Mouse (Mus musculus): ENCODE data around the gene Emilin2.
A peak's percentile ranks its signal among the peaks of the same experiment; 100 is the strongest.
"Not testable (repeated sequence)": the region's sequence is repeated elsewhere in the genome, so short reads cannot be mapped to it uniquely, and the experiment has no call there.

Gene Emilin2

DNA sequence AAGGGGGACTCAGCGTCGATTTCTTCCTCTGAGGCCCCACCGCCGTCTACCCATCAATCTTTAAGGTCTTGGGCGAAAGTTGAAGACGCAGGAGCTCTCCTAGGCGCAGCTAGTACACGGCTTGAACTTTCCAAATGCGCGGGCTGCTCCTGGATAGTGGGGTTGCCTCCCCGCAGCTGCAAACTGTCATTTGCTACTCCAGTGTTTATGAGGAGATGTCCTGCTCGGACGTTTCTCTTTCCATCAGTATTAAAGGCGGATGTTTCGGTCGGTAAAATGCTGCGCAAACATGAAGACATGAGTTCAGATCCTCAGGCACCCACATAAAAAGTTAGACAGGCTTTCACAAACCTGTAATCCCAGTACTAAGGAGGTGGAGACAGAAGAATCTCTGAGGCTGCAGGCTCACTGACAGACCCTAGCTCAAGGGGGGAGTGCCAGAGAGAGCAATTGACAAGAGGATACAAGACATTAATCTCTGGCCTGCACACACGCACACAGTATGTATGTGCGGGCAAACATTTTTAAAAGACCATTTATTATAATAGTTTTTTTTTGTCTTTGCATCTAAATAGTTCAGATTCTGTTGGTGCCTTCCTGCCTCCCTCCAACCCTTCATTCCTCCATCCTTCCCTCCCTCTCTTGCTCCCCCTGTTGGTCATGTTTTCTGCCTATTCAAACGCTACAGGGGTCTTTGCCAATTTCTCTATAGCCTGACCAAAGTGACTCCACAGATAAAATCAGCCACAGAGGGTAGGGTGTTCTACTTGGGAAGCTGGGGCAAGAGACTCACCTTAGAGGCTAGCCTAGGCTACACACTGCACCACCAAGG, at the start of gene Emilin2:
TSS of gene Emilin2 (minus strand) at position 639 of the 832 bp plus-strand sequence.
- DNase-seq: peak in 1 of 2 experiments; percentile 31

- no peak for DNase-seq
These were observed 43.7 kb upstream of the Emilin2 start for GRCm38 (mm10) chr17:71355526-71355925.

- DNase-seq: no peak
These were observed 42.4 kb upstream of the Emilin2 start for GRCm38 (mm10) chr17:71354205-71354604.

- DNase-seq: no peak
These were observed 36.4 kb upstream of the Emilin2 start for GRCm38 (mm10) chr17:71348188-71348587.

DNA sequence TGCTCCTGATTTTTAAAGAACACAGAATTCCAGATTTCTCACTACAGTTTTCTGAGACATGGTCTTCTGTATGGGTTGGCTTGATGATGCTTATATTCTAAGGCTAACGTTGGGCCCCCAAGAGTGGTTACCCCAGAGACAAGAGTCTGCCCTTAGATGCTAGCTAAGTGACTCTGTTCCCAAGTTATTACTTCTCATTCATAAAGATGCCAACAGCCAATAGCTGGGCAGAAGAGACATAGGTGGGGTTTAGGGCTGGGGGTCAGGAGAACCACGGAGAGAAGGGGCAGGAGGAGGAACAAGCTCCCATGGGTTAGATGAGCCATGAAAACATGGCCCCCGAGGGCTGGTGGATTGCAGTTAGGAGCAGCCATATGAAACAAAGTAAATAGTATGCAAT, 30.2 kb upstream of the Emilin2 start:
- no peak for DNase-seq

- no peak for DNase-seq
These were observed 26.8 kb upstream of the Emilin2 start for GRCm38 (mm10) chr17:71338627-71339026.

DNA sequence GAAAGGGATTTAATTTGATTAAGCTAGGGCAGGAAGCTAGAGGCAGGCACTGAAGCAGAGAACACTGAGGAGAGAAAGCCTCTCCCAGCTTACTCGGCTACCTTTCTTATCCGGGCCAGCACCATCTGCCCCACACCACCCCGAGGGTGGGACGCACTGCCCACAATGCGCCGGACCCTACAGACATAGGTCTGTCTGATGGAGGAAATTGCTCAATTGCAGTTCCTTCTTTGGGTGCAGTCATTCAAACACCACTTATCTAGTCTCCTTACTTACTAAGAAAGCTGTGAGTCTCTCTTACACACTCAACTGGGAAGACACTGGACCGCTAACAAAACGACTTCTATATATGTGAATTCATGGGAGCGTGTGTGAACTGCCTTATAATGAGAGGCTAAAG, 25.8 kb upstream of the Emilin2 start:
- no peak for DNase-seq

- DNase-seq: no peak
These were observed 24.6 kb upstream of the Emilin2 start for GRCm38 (mm10) chr17:71336421-71336820.

GRCm38 (mm10) chr17:71332298-71332697, 20.5 kb upstream of the Emilin2 start:
- no peak for DNase-seq

GRCm38 (mm10) chr17:71320731-71321130, 9.0 kb upstream of the Emilin2 start:
- not testable (repeated sequence) for DNase-seq

DNA sequence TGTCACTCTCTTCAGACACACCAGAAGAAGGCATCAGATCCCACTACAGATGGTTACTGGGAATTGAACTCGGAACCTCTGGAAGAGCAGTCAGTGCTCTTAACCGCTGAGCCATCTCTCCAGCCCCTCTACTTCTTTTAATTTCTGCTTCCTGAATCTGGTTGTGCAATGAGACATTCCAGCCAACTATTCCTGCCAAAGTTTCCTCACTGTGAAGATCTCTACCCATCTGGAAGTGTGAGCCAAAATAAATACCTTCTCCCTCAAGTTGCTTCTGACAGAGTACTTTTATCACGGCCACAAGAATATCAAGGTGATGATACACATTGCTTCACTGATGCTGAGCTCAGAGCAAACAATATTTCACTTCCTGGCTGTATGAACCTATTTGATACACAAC, 7.6 kb upstream of the Emilin2 start:
- no peak for DNase-seq

DNA sequence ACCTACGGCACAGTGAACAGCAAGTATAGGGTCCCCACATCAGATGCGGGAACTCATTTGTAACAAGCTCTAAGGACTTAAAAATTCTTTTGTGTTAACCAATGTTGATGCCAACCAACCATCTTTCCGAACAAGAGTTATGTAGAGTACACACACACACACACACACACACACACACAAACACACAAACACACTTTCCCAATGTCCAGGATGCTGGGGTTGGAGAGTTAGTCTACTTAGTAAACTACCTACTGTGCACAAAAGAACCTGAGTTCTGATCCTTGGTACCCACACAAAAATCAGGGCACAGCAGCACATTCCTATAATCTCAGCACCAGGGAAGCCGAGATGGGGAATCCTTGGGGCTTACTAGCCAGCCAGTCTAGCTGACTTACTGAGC, 5.8 kb upstream of the Emilin2 start:
- DNase-seq: no peak

- DNase-seq: no peak
These were observed 2.5 kb upstream of the Emilin2 start for GRCm38 (mm10) chr17:71314315-71314714.

DNA sequence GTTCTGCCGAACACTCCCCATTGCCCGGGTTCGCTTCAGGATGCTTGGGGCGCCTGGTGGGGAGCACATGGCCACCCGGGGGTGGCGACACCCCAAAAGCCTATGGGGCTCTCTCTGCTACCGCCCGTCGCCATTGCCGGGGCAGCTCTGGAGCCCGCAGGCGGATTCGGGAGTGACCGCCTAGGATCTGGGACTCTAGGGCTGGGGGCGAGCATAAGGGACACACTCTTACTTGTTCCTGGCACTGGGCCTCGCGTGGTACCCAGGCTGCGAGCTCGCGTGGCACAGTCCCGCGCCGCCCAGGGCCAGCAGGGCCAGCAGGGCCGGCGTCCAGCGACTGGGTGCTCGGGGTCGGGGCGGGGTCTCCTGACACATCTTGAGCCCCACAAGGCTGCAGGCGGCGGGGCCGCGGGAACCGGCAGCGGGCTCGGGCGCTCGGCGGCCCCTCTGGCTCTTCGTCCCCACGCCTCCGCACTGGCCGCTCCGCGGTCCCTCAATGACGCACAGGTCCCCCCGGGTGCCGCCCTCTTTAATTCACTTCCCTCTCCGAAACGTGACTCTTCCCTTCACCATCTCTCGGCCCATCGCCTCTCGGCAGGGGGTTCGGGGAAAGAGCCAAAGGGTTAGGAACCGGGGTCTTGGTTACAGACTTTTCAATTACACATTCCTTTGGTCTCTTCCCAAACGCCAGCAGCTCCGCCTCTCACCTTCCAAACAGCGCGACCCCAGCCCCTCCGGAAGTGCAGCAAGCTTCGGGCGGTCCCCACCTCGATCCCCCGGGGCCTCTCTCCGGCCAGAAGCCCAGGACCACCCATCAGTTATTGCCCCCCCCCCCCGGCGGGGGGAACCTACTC, 1.1 kb downstream of the Emilin2 start:
- peak; percentile 33 to 55 for DNase-seq

GRCm38 (mm10) chr17:71309711-71310485, 1.9 kb downstream of the Emilin2 start:
- DNase-seq: no peak

DNA sequence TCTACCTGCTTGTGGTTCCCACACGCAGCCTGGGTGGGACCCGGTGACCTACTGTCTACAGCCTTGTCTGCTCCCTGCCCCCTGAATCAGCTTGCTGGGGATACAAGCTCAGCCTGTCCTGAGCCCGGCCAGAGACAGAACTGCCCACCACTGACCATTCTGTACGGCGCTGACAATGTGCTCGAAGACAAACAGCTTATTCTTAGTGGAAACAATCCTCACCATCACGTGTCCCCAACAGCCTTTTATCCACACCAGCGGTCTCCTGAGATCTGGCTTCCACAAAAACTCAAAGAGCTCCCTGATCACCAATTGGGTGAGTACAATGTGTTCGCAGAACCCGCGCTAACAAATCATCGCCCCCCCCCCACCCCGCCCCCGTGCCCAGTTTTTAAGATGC, 2.6 kb downstream of the Emilin2 start:
- DNase-seq: no peak

DNA sequence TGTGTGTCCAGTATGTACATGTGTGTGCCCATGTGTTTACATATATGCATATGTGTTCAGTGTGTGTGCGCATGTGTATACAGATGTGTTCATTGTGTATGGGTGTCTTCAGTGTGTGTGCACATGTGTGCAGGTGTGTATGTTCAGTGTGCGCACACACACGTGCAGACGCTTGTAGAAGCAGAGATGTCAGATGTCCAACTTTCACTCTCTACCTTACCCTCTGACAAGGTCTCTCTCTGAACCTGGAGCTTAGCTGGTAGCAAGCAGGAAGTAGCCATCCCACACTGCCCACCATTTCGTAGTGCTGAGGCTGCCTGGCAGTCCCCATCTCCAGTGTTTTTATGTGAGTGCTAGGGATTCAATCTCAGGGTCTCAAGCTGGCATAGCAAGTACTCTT, 3.5 kb downstream of the Emilin2 start:
- no peak for DNase-seq

DNA sequence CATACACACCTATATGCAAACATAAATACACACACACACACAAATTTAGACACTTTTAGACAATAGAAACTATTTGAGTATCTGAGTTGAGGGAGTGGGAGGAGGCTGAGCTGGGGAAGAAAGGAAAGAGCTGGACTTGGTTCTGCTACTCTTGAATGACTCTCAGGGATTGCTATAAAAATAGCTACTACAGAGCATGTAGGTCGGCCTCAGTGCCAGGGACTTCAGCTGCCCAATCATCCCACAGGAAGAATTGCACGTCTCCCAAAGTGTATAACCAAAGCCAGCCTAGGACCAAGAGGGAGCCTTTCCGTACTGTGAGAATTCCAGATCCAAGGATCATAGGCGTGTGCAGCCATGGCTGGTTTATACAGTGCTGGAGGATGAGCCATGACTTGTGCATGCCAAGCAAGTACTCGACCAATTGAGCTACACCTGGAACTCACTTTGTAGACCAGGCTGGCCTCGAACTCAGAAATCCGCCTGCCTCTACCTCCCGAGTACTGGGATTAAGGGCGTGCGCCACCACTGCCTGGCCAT, 4.5 kb downstream of the Emilin2 start:
- no peak for DNase-seq

DNA sequence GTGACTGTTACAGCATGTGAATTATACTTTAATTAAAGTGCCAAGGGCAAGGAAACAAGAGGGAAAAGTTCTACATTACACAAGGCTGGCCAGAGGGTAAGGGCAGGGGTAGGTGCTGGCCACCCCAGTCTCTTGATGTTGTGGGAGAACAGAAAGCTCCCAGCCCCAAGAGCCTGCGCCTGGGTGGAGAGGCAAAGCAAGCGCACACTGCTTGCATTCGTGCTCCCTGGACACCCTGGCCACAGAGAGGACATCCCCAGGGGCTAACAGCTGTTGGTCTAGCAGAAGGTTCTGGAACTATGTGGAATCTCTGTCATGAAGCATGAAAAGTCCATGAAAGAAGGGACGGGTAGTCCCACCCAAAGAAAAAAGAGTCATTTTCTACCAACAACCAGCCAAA, 5.1 kb downstream of the Emilin2 start:
- no peak for DNase-seq

DNA sequence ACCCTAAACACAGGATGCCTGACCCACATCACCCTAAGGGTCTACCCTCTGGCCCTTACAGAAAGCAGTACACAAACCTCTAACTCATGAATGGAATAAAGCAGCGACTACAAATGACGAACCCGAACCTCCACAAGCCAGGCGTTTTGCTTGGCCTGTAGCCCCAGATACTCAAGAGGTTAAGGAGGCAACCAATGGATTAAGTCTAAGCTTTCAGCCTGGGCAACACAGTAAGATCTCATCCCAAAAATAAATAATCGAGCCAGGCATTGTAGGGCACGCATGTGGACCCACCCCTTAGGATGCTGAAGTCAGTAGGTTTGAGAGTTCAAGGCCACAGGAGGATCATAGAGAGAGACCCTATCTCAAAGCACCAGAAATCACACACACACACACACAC, 5.7 kb downstream of the Emilin2 start:
- no peak for DNase-seq

DNA sequence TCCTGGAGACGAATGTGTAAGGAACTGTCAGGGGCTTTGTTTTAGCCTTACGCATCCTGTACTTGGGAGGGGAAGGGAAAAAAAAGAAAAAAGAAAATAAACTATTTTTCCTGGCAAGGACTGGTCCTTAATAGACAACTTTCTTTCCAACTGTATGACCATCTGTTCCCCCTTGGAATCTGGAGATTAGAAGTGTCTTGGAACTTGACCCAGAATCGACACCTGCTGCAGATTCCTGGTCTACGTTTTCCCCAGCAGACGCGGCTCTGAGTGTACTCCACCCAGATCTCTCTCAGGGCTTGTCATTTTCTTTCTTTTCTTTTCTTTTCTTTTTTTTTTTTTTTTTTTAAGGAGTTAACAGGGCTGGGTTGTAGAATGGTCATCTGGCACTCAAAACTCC, 8.3 kb downstream of the Emilin2 start:
- DNase-seq: no peak

DNA sequence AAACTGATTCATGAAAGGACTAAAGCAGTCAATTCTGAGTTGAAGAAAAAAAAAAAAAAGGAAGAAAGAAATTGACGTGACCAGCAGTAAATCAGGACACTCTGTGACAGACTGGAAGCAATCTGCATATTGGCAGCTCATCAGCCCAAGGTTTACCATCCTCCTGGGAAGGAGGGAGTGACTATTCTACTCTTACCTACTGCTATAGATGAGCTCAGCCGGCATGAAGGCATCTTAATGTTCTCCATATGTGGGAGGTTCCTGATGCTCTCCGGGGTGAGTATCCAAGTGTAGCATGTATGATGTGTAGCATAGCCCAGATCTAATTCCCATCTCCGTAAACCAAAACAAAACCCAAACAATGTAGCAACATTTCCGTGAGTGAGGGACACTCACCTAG, 10.4 kb downstream of the Emilin2 start:
- DNase-seq: no peak

DNA sequence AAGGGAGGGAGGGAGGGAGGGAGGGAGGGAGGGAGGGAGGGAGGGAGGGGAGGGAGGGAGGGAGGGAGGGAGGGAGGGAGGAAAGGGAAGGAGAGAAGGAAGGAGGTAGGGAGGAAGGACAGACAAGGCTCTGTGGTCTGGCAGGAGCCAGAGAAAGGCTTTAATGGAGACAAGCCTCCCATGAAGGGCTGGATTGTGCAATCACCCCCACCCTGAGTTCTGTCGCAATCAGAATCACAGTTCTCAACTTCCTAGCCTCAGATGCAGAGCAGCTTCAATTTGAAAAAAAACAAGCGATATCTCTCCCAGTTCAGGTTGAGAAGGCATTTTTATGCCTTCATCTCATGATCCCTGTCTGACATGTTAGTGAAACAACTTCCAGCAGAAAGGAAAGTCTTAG, 11.4 kb downstream of the Emilin2 start:
- DNase-seq: no peak
